Mouse (Mus musculus): ENCODE measurements around the gene Unc50.

- TF ChIP-seq POLR2A (IDR thresholded peaks at IDR 0.05; ENCODE audit: low read depth, low read length) (no peak), CTCF (IDR thresholded peaks at IDR 0.05; ENCODE audit: borderline replicate concordance, insufficient read depth, low read length) (no peak)
Observed at GRCm38 (mm10) chr1:37448361-37449095, 18.6 kb downstream of the Unc50 start.

Measured in embryonic fibroblast, embryonic 13.5 days (primary cell).